Mouse (Mus musculus): ENCODE measurements around the gene Sipa1l1. TPM values are rescaled to one million over a fixed set of nuclear protein-coding genes. Genes with fewer than 3 reads are reported as not detected.
A peak's percentile ranks its signal among the peaks of the same experiment; 100 is the strongest.

Sipa1l1 gene
- total and polyA plus RNA-seq, 3 experiments: 13.6 to 36.7 (median 23.6) TPM

DNA sequence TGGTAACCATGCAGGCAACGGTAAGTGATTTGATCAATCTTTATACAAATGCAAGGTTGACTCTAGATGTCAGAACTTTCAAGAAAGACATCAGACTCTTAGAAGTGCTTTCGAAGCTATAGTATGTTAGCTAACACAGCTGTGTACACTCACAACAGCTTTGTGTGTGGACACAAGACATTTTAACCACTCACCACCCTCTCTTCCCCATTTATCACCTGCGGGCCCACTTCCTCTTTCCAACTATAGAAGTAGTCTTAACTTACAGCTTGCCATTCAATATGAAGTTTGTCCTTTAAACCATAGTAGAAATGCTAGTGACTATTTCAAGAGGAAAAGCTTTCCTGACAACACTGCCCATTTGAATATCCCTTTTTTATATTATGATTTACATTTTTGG lies 303.7 kb downstream of the Sipa1l1 start:
- H3K79me2 ChIP-seq (replicated peaks; ENCODE audit: control insufficient read depth, extremely low read depth, insufficient read depth, poor library complexity, severe bottlenecking): no peaks in the 10 kb centered on the region
- no peaks in the 10 kb centered on the region for H3K36me3 ChIP-seq (replicated peaks in 1 of 2; ENCODE audit: control insufficient read depth in 1 of 2, insufficient read depth in 1 of 2, low read length in 1 of 2)
- H3K4me2 ChIP-seq (ENCODE audit: insufficient read depth, low read depth, poor library complexity, severe bottlenecking): no peak overlapping the region
- H3K27me3 ChIP-seq (replicated peaks): no peaks in the 10 kb centered on the region
- no peaks in the 10 kb centered on the region for H3K9me3 ChIP-seq (replicated peaks; ENCODE audit: low read length)
- no peak overlapping the region for H3K27ac ChIP-seq (ENCODE audit: insufficient read depth, low read depth)
- no peak overlapping the region for H3K4me3 ChIP-seq (replicated peaks in 1 of 3; ENCODE audit: low read depth in 2 of 3, low read length in 2 of 3, poor library complexity in 1 of 3)
- dilution Hi-C loops (cut with MboI; ENCODE audit: extremely low pct_ligation_motif_present, extremely low pct_unique_long_range_greater_than_20kb, low sequenced_read_pairs): no loop called here
- TF ChIP-seq TBP (conservative IDR thresholded peaks at IDR 0.05; ENCODE audit: low read depth, low read length): no peak
- TF ChIP-seq GABPA (IDR thresholded peaks at IDR 0.05; ENCODE audit: insufficient replicate concordance, low read depth, low read length): no peak
- no peak for TF ChIP-seq POLR2AphosphoS2 (IDR thresholded peaks at IDR 0.05; ENCODE audit: low read depth, low read length)
- peak; percentile 39; the same call in 1 of the 2 replicates for TF ChIP-seq MEF2A (IDR thresholded peaks at IDR 0.05; ENCODE audit: borderline replicate concordance, low read depth, low read length)
- no peak for TF ChIP-seq NRF1 (IDR thresholded peaks at IDR 0.05; ENCODE audit: low read depth, low read length)
- TF ChIP-seq MAX (IDR thresholded peaks at IDR 0.05; ENCODE audit: low read length): no peak
- peak; percentile 60; the same call in 1 of the 2 replicates for TF ChIP-seq IRF4 (IDR thresholded peaks at IDR 0.05; ENCODE audit: low read depth, low read length)
- peak; percentile 83 for TF ChIP-seq EP300 (IDR thresholded peaks at IDR 0.05; ENCODE audit: low read length)
- TF ChIP-seq TCF12 (IDR thresholded peaks at IDR 0.05; ENCODE audit: low read depth, low read length): peak; percentile 31; the same call in 1 of the 2 replicates
- peak; percentile 63 for TF ChIP-seq BHLHE40 (IDR thresholded peaks at IDR 0.05; ENCODE audit: low read depth, low read length)
- no peak overlapping the region for H3K9ac ChIP-seq (ENCODE audit: insufficient read depth, low read depth)
- peak; percentile 42 for DNase-seq (ENCODE audit: extremely low read depth)
- in situ Hi-C loops (cut with MboI; ENCODE audit: low pct_ligation_motif_present, low pct_unique_long_range_greater_than_20kb, low sequenced_read_pairs): loop anchor here (10.0 to 25.0 kb wide), 2 partner anchors 308 to 660 kb away; partner anchors contain the start of gene Sipa1l1
- peaks cover 12 to 52% of the 10 kb centered on the region in 2 experiments for H3K4me1 ChIP-seq (ENCODE audit: control insufficient read depth in 1 of 2, insufficient read depth in 2 of 2)

DNA sequence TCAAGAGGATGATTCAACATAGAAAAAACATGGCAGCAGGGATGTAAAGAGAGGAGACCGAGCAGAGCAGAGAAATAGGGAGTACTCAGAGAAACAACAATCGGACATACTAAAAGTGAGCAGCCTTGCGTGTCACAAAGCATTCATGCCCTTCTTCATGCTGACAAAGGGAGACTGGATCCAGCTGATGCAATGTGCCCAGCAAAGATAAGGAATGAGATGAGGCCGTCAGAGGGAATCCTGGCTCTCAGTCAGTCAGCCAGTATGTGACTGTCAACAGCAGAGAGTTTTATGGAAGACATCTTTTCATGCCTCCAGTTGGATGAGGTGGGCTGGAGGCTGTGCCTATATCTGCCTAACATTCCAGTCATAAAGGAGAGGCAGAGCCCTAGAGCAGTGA lies 304.1 kb downstream of the Sipa1l1 start:
- TF ChIP-seq UBTF (IDR thresholded peaks at IDR 0.05; ENCODE audit: low read depth, low read length): no peak
- TF ChIP-seq MAX (IDR thresholded peaks at IDR 0.05; ENCODE audit: low read length): no peak
- no peak for TF ChIP-seq ETS1 (conservative IDR thresholded peaks at IDR 0.05; ENCODE audit: low read depth, low read length)
- TF ChIP-seq MAFK (IDR thresholded peaks at IDR 0.05; ENCODE audit: insufficient replicate concordance, low read length): no peak
- no peak for TF ChIP-seq E2F4 (IDR thresholded peaks at IDR 0.05; ENCODE audit: insufficient replicate concordance, low read depth, low read length)
- TF ChIP-seq ZKSCAN1 (IDR thresholded peaks at IDR 0.05; ENCODE audit: borderline replicate concordance, low read depth, low read length): no peak
- TF ChIP-seq ZNF384 (IDR thresholded peaks at IDR 0.05; ENCODE audit: low read depth, low read length): no peak
- no peak for TF ChIP-seq USF2 (conservative IDR thresholded peaks at IDR 0.05; ENCODE audit: low read depth, low read length)
- TF ChIP-seq MEF2A (IDR thresholded peaks at IDR 0.05; ENCODE audit: borderline replicate concordance, low read depth, low read length): no peak
- TF ChIP-seq CHD1 (IDR thresholded peaks at IDR 0.05; ENCODE audit: low read depth, low read length): no peak
- no peak for TF ChIP-seq NELFE (IDR thresholded peaks at IDR 0.05; ENCODE audit: low read depth, low read length)
- TF ChIP-seq RCOR1 (conservative IDR thresholded peaks at IDR 0.05; ENCODE audit: low read depth, low read length): no peak
- TF ChIP-seq EP300 (IDR thresholded peaks at IDR 0.05; ENCODE audit: low read length): no peak
- TF ChIP-seq CTCF (conservative IDR thresholded peaks at IDR 0.05 in 1 of 2, IDR thresholded peaks at IDR 0.05 in 1 of 2; ENCODE audit: low read depth in 2 of 2, low read length in 2 of 2): no peak
- no peak for TF ChIP-seq RAD21 (IDR thresholded peaks at IDR 0.05; ENCODE audit: low read depth, low read length)
- no peak for TF ChIP-seq BHLHE40 (IDR thresholded peaks at IDR 0.05; ENCODE audit: low read depth, low read length)
- TF ChIP-seq SIN3A (IDR thresholded peaks at IDR 0.05; ENCODE audit: low read length): no peak
- Histone ChIP-seq H3K4me3 (replicated peaks in 1 of 3; ENCODE audit: low read depth in 2 of 3, low read length in 2 of 3, poor library complexity in 1 of 3) (no peak overlapping the region), H3K27ac (ENCODE audit: insufficient read depth, low read depth) (no peak overlapping the region), H3K4me1 (ENCODE audit: control insufficient read depth in 1 of 2, insufficient read depth in 2 of 2) (peaks cover 12 to 48% of the 10 kb centered on the region in 2 experiments), H3K9ac (ENCODE audit: insufficient read depth, low read depth) (no peak overlapping the region), H3K9me3 (replicated peaks; ENCODE audit: low read length) (no peaks in the 10 kb centered on the region), H3K36me3 (replicated peaks in 1 of 2; ENCODE audit: control insufficient read depth in 1 of 2, insufficient read depth in 1 of 2, low read length in 1 of 2) (no peaks in the 10 kb centered on the region), H3K27me3 (replicated peaks) (no peaks in the 10 kb centered on the region), H3K79me2 (replicated peaks; ENCODE audit: control insufficient read depth, extremely low read depth, insufficient read depth, poor library complexity, severe bottlenecking) (no peaks in the 10 kb centered on the region), H3K4me2 (ENCODE audit: insufficient read depth, low read depth, poor library complexity, severe bottlenecking) (no peak overlapping the region)
- dilution Hi-C loops (cut with MboI; ENCODE audit: extremely low pct_ligation_motif_present, extremely low pct_unique_long_range_greater_than_20kb, low sequenced_read_pairs) (no loop called here), in situ Hi-C loops (cut with MboI; ENCODE audit: low pct_ligation_motif_present, low pct_unique_long_range_greater_than_20kb, low sequenced_read_pairs) (loop anchor here (10.0 to 25.0 kb wide), 2 partner anchors 308 to 661 kb away; partner anchors contain the start of gene Sipa1l1)
- DNase-seq (ENCODE audit: extremely low read depth): no peak
